Mouse (Mus musculus) lung, embryonic 14.5 days (tissue): ENCODE results near the gene Dbil5. TPM values are rescaled to one million over a fixed set of nuclear protein-coding genes. Genes with fewer than 3 reads are reported as not detected.
A peak's percentile ranks its signal among the peaks of the same experiment; 100 is the strongest.
"Not testable (repeated sequence)": the region's sequence is repeated elsewhere in the genome, so short reads cannot be mapped to it uniquely, and the experiment has no call there.

ENCODE experiments used
- ATAC-seq: fragments of 200-750 bp; cut with Nextera tagmentation; 2 replicates; pipeline ENCODE4 v1.8.0; 2017; ENCODE audit warnings: mild to moderate bottlenecking, moderate TSS enrichment, moderate library complexity; ENCODE audit not compliant: insufficient read depth
- DNase-seq: peaks from one replicate; pipeline ENCODE4 v3.0.0-alpha.2; 2015
- H3K27ac ChIP-seq: fragments of 300-500 bp; sonication (generic); 2 replicates; pipeline ENCODE4 v1.5.1; 2014; ENCODE audit warnings: low read depth, mild to moderate bottlenecking, moderate library complexity
- H3K27me3 ChIP-seq: fragments of 300-500 bp; sonication (generic); 2 replicates; pipeline ENCODE4 v1.6.1; 2014; ENCODE audit warnings: low read length, control low read depth; ENCODE audit not compliant: insufficient read depth
- H3K36me3 ChIP-seq: fragments of 300-500 bp; sonication (generic); 2 replicates; pipeline ENCODE4 v1.6.1; 2014; ENCODE audit warnings: control low read depth; ENCODE audit not compliant: insufficient read depth
- H3K4me1 ChIP-seq: fragments of 300-500 bp; sonication (generic); 2 replicates; pipeline ENCODE4 v1.6.1; 2014; ENCODE audit warnings: antibody characterized with exemption, control low read depth; ENCODE audit not compliant: insufficient read depth
- H3K4me2 ChIP-seq: fragments of 300-500 bp; sonication (generic); 2 replicates; pipeline ENCODE4 v1.6.1; 2014; ENCODE audit warnings: mild to moderate bottlenecking
- H3K4me3 ChIP-seq: fragments of 300-500 bp; sonication (generic); 2 replicates; pipeline ENCODE4 v1.5.1; 2014; ENCODE audit warnings: low read depth, low read length
- H3K9ac ChIP-seq: fragments of 300-500 bp; sonication (generic); 2 replicates; pipeline ENCODE4 v1.6.1; 2014
- H3K9me3 ChIP-seq: fragments of 300-500 bp; sonication (generic); 2 replicates; pipeline ENCODE4 v1.6.1; 2016; ENCODE audit warnings: low read depth, low read length, control low read depth
- CTCF ChIP-seq: IDR thresholded peaks from 2 replicates; pipeline ENCODE4 v1.5.1; 2016; ENCODE audit warnings: antibody characterized with exemption, low read depth
- WGBS: fragments of 180-500 bp; shearing (Covaris S2); extraction: QIAGEN DNeasy Blood & Tissue Kit; methylation state at CpG from one replicate; pipeline ENCODE4 v1.1.7; 2014; 5-methylcytosine and 5-hydroxymethylcytosine counted together
- polyA plus RNA-seq: library from polyadenylated mRNA; unstranded; fragments of >200 nt; fragmentation: Nextera tagmentation; extraction: Ambion mirVana; gene quantifications from 2 replicates; pipeline ENCODE4 v1.2.1, GENCODE M21; 2014

Gene Dbil5
- polyA plus RNA-seq, 1 experiment from 2014 or later, result 1.6 TPM

DNA sequence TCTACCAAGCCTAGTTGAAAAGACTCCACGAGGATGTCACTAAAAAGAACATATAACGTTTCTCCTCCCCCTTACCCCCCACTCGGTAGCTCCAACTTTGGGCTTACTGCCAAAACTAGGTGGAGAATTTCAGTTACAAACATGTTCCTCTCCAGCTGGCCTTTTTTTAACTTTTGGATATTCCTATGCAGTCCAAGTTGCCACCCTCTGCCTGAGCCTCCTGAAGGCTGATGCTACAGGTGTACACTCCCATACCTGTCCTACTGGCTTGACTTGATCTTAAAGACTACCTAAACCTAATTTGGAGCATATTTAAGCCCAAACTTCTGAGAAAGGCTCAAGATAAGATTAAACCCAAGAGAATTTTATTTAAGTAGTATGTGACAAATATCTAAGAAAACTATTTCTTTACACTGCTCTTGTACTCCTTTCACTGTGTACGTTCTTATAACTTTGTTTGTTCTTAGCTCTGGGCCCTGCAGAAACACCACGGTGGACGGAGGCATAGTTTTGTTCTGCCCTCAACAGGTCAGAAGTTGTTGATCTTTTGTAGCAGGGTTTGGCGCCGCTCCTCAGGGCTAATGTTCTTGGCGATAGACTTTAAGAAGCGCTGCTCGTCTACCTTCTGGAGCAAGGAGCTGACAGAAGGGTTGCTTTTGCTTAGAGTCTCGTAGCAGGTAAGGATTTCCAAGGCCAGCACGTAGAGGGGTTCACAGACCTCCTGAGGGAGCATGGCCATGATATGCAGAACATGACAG is 7.0 kb upstream of the Dbil5 start:
- no peak for DNase-seq
- no peaks in the 10 kb centered on the region for H3K9me3 ChIP-seq
- H3K36me3 ChIP-seq, result peaks cover 84% of the 10 kb centered on the region
- H3K4me2 ChIP-seq, result no peak overlapping the region
- 62% methylated on average over 13 of the region's 13 CpGs for WGBS
- no peaks in the 10 kb centered on the region for H3K4me1 ChIP-seq
- no peaks in the 10 kb centered on the region for H3K27me3 ChIP-seq
- no peak for TF ChIP-seq CTCF
- H3K4me3 ChIP-seq, result no peak overlapping the region
- no peak overlapping the region for H3K27ac ChIP-seq
- ATAC-seq, result no peak
- no peak overlapping the region for H3K9ac ChIP-seq

DNA sequence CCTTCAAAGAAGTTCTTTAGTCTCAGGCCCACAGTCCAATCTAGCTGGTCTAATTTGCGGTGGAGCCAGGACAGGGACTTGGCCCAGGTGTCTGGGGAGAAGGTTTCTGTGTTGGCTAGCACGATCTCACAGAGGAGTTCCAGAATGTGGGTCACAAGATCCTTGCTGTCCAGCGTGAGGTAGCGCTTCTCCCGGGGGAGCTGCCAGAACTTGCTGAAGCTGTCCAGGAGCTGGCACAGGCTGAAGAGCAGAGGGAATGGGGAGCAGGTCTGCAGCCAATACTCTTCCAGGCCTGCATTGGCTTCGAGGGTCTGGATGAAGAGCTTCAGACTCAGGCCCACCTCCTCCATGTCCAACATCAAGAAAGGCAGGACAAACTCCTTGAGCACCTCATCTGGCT is 5.8 kb upstream of the Dbil5 start:
- not testable (repeated sequence) for ATAC-seq

GRCm38 (mm10) chr11:76213841-76214240 is 3.6 kb upstream of the Dbil5 start:
- H3K27ac ChIP-seq, result no peak overlapping the region
- no peak for ATAC-seq
- no peak overlapping the region for H3K4me3 ChIP-seq

More for the DNA sequence above, 5.8 kb upstream of the Dbil5 start:
- H3K9me3 ChIP-seq, H3K4me1 ChIP-seq, DNase-seq, H3K4me2 ChIP-seq, H3K27me3 ChIP-seq, H3K4me3 ChIP-seq, H3K9ac ChIP-seq, H3K27ac ChIP-seq: not testable (repeated sequence)
- WGBS, result 96% methylated on average over 4 of the region's 6 CpGs
- peaks cover 77% of the 10 kb centered on the region for H3K36me3 ChIP-seq

DNA sequence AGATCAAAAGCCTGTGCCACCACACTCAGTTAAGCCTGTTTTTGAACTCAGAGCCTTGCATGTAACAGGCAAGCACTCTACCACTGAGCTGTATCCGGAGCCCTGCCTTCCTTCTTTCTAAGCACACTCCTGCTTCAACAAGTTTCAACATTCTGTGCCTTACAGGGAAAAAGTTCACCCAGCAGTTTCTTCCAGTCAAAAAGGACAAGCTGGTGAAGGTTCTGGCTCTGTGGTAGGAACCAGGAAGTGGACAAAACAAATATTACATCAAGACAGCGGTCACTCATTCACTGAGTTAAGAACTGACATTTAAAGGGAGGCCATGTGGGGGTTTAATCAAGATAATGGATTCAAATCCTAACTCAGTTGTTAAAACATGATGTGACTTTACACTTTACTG is 2.4 kb upstream of the Dbil5 start:
- no peaks in the 10 kb centered on the region for H3K27me3 ChIP-seq
- peaks cover 48% of the 10 kb centered on the region for H3K36me3 ChIP-seq
- ATAC-seq (no peak), DNase-seq (no peak)
- 0 out of 2 replicates have a peak, but pooled peaks cover 8% of the 10 kb centered on the region for H3K4me1 ChIP-seq
- no peak overlapping the region for H3K4me2 ChIP-seq
- no peaks in the 10 kb centered on the region for H3K9me3 ChIP-seq
- no peak for TF ChIP-seq CTCF
- H3K27ac ChIP-seq, result 0 out of 2 replicates have a peak overlapping the region, but pooled peaks have one; percentile 18
- no peak overlapping the region for H3K4me3 ChIP-seq
- H3K9ac ChIP-seq, result peak overlapping the region; percentile 1; the same call in 1 of the 2 replicates
- WGBS, result 76% methylated on average over 2 of the region's 2 CpGs

More at GRCm38 (mm10) chr11:76213841-76214240, 3.6 kb upstream of the Dbil5 start:
- H3K27me3 ChIP-seq, result no peaks in the 10 kb centered on the region
- no peak overlapping the region for H3K9ac ChIP-seq
- no peak for TF ChIP-seq CTCF
- H3K9me3 ChIP-seq, result no peaks in the 10 kb centered on the region
- H3K36me3 ChIP-seq, result peaks cover 55% of the 10 kb centered on the region
- H3K4me2 ChIP-seq, result no peak overlapping the region
- H3K4me1 ChIP-seq, result 0 out of 2 replicates have a peak, but pooled peaks cover 8% of the 10 kb centered on the region
- WGBS, result 88% methylated on average over 5 of the region's 5 CpGs
- no peak for DNase-seq

DNA sequence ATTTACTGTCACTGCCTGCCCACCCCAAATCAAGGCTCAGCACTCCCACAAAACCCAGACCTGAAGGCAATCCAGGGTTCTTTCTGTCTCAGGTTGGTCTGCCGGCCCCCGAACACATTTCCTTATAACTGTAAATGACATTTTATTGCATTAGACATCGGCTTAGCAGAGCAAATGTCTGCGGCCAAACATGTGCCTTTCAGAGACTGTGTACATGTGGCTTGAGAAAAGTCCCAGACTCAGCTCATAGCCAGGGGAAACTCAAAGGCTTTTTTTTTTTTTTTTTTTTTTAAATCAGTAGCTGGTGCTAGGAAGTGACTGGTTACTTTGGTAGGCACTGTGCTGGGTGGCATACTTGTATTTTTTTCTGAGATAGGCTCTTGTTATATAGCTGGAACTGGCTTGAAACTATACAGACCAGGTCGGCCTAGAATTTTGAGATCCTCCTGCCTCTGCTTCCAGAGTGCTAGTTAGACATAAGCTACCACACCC is 1.3 kb upstream of the Dbil5 start:
- Histone ChIP-seq H3K4me2 (peak overlapping the region; percentile 63), H3K9ac (peak overlapping the region; percentile 96), H3K4me1 (0 out of 2 replicates have a peak, but pooled peaks cover 8% of the 10 kb centered on the region), H3K27me3 (no peaks in the 10 kb centered on the region), H3K9me3 (no peaks in the 10 kb centered on the region), H3K27ac (peak overlapping the region; percentile 97), H3K36me3 (peaks cover 45% of the 10 kb centered on the region), H3K4me3 (peak overlapping the region; percentile 84)
- no peak for ATAC-seq
- DNase-seq, result no peak
- WGBS, result 86% methylated on average over 5 of the region's 5 CpGs
- TF ChIP-seq CTCF, result no peak

DNA sequence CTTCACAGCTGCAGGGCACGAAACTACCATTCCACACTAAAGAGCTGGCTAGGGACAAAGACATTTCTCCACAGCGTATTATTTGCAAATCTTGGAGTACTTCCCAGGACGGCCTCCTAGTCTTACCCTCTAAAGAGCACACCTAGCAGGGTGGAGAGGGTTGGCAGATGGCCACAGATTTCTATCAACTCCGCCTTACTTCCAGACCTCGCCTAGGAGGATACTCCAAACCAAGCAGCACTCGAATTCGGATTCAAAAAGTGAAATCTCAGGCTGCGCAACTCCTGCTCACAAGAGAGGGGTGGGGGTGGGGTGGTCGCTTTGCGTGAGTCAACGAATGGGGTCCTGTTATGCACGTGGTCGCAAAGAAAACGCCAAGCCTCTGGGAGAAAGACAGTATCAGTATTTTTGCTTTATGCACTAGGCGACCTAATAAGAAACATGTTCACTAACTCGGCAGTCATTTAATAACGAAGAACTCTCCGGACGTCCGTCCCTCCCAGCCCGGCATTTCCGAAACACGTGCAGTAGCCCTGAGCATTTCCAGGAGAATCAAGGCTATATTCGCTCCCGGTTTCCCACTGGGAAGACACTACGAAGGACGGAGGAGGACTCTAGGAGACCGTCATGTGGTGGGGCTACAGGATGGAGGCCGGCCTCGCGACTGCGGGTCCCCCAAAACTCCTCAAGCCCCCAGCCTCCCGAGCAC is 573 bp upstream of the Dbil5 start:
- Histone ChIP-seq H3K27me3 (no peaks in the 10 kb centered on the region), H3K4me3 (peak overlapping the region; percentile 84), H3K27ac (peak overlapping the region; percentile 97), H3K36me3 (peaks cover 46% of the 10 kb centered on the region), H3K4me1 (0 out of 2 replicates have a peak, but pooled peaks cover 8% of the 10 kb centered on the region), H3K9me3 (no peaks in the 10 kb centered on the region), H3K4me2 (peak overlapping the region; percentile 63), H3K9ac (peak overlapping the region; percentile 96)
- ATAC-seq (peak; percentile 42), DNase-seq (peak; percentile 79)
- no peak for TF ChIP-seq CTCF
- WGBS, result 2% methylated on average over 33 of the region's 33 CpGs

DNA sequence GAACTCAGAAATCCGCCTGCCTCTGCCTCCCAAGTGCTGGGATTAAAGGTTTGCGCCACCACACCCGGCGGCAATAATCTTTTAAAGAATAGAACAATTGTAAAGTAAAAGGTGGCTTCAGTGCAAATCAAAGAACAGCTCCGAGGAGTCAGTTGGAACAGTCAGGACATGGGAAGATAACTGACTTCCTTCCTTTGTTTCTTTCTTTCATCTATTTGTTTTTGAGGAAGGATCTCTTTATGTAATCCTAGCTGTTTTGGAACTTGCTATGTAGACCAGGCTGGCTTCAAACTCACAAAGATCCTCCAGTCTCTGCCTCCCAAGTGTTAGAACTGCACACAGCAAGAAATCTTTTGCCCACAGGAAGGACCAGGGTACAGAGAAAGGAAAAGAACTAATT is 7.2 kb downstream of the Dbil5 start:
- Histone ChIP-seq H3K36me3 (peaks cover 41% of the 10 kb centered on the region), H3K27ac (no peak overlapping the region), H3K9ac (no peak overlapping the region), H3K4me2 (no peak overlapping the region), H3K27me3 (no peaks in the 10 kb centered on the region), H3K9me3 (no peaks in the 10 kb centered on the region), H3K4me3 (no peak overlapping the region), H3K4me1 (no peaks in the 10 kb centered on the region)
- ATAC-seq (no peak), DNase-seq (no peak)
- WGBS, result 91% methylated on average over 5 of the region's 5 CpGs
- TF ChIP-seq CTCF, result no peak
